Mouse (Mus musculus) A20 (cell line): ENCODE data around the gene Caskin2.
"Not testable (repeated sequence)": the region's sequence is repeated elsewhere in the genome, so short reads cannot be mapped to it uniquely, and the experiment has no call there.

Experiments
- DNase-seq: peaks from one replicate; pipeline ENCODE4 v3.0.0-alpha.2; 2011; ENCODE audit warnings: low read depth, low spot score

Caskin2 gene

GRCm38 (mm10) chr11:115765103-115765606, 48.3 kb downstream of the Caskin2 start, which contains the start of gene Tmem94:
Gene Tmem94, plus strand, starts transcription at chr11:115765433.
- DNase-seq = peak; percentile 98

- no peak for DNase-seq
Measured at GRCm38 (mm10) chr11:115764698-115765097, 48.7 kb downstream of the Caskin2 start.

- DNase-seq = not testable (repeated sequence)
Measured at GRCm38 (mm10) chr11:115762176-115762575, 51.3 kb downstream of the Caskin2 start.

GRCm38 (mm10) chr11:115753485-115753884, 60.0 kb downstream of the Caskin2 start:
- DNase-seq = peak; percentile 72

- peak; percentile 24 for DNase-seq
Measured at GRCm38 (mm10) chr11:115752653-115753052, 60.8 kb downstream of the Caskin2 start.

GRCm38 (mm10) chr11:115751725-115752124, 61.7 kb downstream of the Caskin2 start:
- DNase-seq = peak; percentile 30

GRCm38 (mm10) chr11:115749834-115750233, 63.6 kb downstream of the Caskin2 start:
- no peak for DNase-seq
